Mouse (Mus musculus) heart, embryonic 16.5 days (tissue): ENCODE results near the gene Slc31a1. TPM values are rescaled to one million over a fixed set of nuclear protein-coding genes. Genes with fewer than 3 reads are reported as not detected.

Source experiments
- ATAC-seq: fragments of 200-750 bp; cut with Nextera tagmentation; replicated peaks from 2 replicates; pipeline ENCODE4 v1.8.0; 2017; ENCODE audit warnings: moderate number of reproducible peaks; ENCODE audit not compliant: insufficient read depth, low FRiP score; ENCODE audit errors: extremely low read depth
- H3K27ac ChIP-seq: fragments of 300-500 bp; sonication (generic); 2 replicates; pipeline ENCODE4 v1.5.1; 2014; ENCODE audit warnings: mild to moderate bottlenecking, low read length, control low read depth, moderate library complexity
- H3K27me3 ChIP-seq: fragments of 300-500 bp; sonication (generic); 2 replicates; pipeline ENCODE4 v1.6.1; 2014; ENCODE audit warnings: low read length, mixed read lengths; ENCODE audit not compliant: control insufficient read depth, insufficient read depth
- H3K36me3 ChIP-seq: fragments of 300-500 bp; sonication (generic); 2 replicates; pipeline ENCODE4 v1.6.1; 2014; ENCODE audit not compliant: control insufficient read depth, insufficient read depth
- H3K4me1 ChIP-seq: fragments of 300-500 bp; sonication (generic); 2 replicates; pipeline ENCODE4 v1.6.1; 2014; ENCODE audit warnings: low read length, mixed read lengths; ENCODE audit not compliant: control insufficient read depth, insufficient read depth
- H3K4me2 ChIP-seq: fragments of 300-500 bp; sonication (generic); 2 replicates; pipeline ENCODE4 v1.6.1; 2014; ENCODE audit warnings: low read depth, mild to moderate bottlenecking, control low read depth, low read length
- H3K4me3 ChIP-seq: fragments of 300-500 bp; sonication (generic); 2 replicates; pipeline ENCODE4 v1.5.1; 2014; ENCODE audit warnings: mild to moderate bottlenecking, control low read depth, low read length
- H3K9ac ChIP-seq: fragments of 300-500 bp; sonication (generic); 2 replicates; pipeline ENCODE4 v1.6.1; 2014; ENCODE audit warnings: low read length, control low read depth
- H3K9me3 ChIP-seq: fragments of 300-500 bp; sonication (generic); replicated peaks from 2 replicates; pipeline ENCODE4 v1.6.1; 2016; ENCODE audit warnings: low read length; ENCODE audit not compliant: control insufficient read depth
- WGBS: fragments of 180-500 bp; shearing (Covaris S2); extraction: QIAGEN DNeasy Blood & Tissue Kit; methylation state at CpG from one replicate; pipeline ENCODE4 v1.1.7; 2014; 5-methylcytosine and 5-hydroxymethylcytosine counted together
- polyA plus RNA-seq: library from polyadenylated mRNA; unstranded; fragments of >200 nt; fragmentation: Nextera tagmentation; extraction: Ambion mirVana; gene quantifications from 2 replicates; pipeline ENCODE4 v1.2.1, GENCODE M21; 2015

Gene Slc31a1
- polyA plus RNA-seq, 1 experiment from 2014 or later: 43.0 TPM

DNA sequence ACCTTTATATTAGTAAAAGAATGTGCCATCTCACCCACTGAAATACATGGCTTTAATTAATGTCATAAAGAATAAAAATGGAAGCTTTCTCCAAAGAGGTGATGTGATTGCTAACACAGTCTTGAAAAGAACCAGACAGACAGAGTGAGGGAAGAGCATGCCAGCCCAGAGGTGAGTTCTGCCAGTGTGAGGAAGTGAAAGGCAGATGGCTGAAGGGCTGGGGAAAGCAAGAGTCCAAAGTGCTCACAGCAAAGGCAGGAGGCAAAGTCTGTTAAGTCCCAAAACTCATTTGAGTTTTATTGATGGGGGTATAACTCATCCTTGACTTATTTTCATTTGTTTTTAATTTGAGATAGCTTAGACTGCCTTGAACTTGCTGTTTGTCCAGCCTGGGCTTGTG, 70.2 kb downstream of the Slc31a1 start:
- no peak for ATAC-seq
- Histone ChIP-seq H3K9ac (no peak overlapping the region), H3K4me2 (no peak overlapping the region), H3K27me3 (no peaks in the 10 kb centered on the region), H3K4me3 (no peak overlapping the region), H3K9me3 (no peaks in the 10 kb centered on the region), H3K27ac (no peak overlapping the region), H3K4me1 (no peaks in the 10 kb centered on the region), H3K36me3 (no peaks in the 10 kb centered on the region)

DNA sequence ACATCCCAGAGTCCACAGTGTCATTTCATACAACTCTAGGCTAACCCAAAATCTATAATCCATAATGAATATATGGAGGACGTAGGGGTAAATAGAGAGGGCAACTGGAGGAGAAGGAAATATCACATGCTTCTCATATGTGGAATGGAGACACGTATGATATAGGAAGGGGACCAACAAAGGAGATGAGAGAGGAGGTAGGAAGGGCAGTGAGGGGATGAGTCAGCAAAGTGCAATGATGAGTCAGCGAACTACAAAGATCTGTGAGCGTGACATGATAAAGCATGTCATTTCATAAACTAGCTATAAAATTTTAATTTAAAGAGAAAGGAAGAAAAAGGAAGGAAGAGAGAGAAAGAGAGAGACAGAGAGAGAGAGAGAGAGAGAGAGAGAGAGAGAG, 71.0 kb downstream of the Slc31a1 start:
- Histone ChIP-seq H3K9me3 (no peaks in the 10 kb centered on the region), H3K4me2 (no peak overlapping the region), H3K4me1 (no peaks in the 10 kb centered on the region), H3K27me3 (no peaks in the 10 kb centered on the region), H3K9ac (no peak overlapping the region), H3K27ac (no peak overlapping the region), H3K4me3 (no peak overlapping the region), H3K36me3 (no peaks in the 10 kb centered on the region)
- WGBS: 69% methylated on average over 4 of the region's 4 CpGs
- no peak for ATAC-seq

DNA sequence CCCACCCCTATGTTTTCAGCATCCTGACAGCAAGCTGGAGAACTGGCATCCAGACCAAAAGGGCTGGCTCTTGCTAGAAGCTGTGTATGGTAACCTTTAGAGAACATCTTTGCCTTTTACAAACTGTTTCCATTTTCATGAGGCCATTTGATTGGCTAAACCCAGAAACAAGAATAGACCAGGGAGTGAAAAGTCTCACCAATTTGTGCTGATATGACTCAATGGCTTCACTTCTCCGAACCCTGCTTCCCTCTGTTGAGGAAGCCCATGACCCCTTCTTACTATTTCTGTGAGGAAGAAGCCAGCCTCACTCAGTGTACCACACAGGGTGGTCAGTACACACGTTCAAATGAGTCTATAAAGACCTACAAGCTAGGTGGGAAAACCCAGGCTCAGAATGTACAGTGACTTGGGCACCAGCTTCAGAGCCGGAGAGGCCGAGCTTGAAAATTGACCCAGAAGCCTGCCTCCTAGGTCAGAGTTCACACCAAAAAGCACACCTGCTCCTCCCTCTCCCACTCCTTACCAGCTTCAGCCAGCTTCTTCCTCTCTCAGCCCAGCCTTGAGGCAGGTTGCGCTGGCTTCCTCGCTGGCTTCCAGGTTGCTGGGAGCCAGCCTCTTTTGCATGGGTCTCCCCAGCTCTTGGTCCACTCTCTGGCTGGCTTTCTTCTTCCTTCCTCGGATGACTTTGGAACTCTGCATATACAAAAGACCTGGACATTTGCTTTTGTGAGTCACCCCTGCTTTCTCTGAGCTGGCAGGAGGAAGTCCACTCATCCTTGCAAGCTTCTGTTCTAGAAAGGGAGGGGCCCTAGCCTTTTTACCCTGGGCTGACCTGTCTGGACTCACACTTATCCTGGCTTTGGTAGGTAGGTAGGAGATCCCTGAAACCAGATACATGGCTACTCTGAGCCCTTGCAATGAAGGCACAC, 73.7 kb downstream of the Slc31a1 start:
- Histone ChIP-seq H3K27me3 (no peaks in the 10 kb centered on the region), H3K9me3 (no peaks in the 10 kb centered on the region), H3K4me1 (no peaks in the 10 kb centered on the region), H3K4me2 (no peak overlapping the region), H3K27ac (no peak overlapping the region), H3K36me3 (no peaks in the 10 kb centered on the region), H3K4me3 (no peak overlapping the region), H3K9ac (no peak overlapping the region)
- ATAC-seq: no peak
- 63% methylated on average over 7 of the region's 7 CpGs for WGBS

DNA sequence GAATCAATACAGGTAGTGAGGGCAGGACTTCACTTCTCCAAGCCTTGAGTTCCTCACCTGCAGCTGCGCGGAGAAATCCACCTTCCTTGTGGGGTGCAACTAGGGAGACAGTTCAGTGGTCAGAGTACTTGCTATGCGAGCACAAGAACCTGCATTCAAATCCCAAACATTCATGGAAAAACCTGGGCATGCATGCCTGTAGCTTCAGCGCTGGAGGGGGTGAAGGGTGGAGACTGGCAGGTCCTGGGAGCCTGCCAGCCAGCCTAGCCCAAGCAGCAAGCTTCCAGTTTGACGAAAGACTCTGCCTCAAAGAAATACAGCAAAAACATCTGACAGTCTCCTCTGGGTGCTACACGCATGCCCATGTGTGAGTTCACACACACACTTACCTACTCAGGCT, 74.6 kb downstream of the Slc31a1 start, which contains the start of gene Rnf183:
Gene Rnf183 (minus strand): TSS at position 172 of the 400 bp plus-strand sequence.
- ATAC-seq: no peak
- H3K9ac ChIP-seq: no peak within 1 kb of the TSS
- H3K9me3 ChIP-seq: no peaks in the 10 kb centered on the region
- H3K27me3 ChIP-seq: no peaks in the 10 kb centered on the region
- no peak within 1 kb of the TSS for H3K4me2 ChIP-seq
- no peak within 1 kb of the TSS for H3K4me3 ChIP-seq
- H3K36me3 ChIP-seq: no peaks in the 10 kb centered on the region
- H3K27ac ChIP-seq: no peak within 1 kb of the TSS
- H3K4me1 ChIP-seq: no peaks in the 10 kb centered on the region
- WGBS: 73% methylated on average over 6 of the region's 6 CpGs

DNA sequence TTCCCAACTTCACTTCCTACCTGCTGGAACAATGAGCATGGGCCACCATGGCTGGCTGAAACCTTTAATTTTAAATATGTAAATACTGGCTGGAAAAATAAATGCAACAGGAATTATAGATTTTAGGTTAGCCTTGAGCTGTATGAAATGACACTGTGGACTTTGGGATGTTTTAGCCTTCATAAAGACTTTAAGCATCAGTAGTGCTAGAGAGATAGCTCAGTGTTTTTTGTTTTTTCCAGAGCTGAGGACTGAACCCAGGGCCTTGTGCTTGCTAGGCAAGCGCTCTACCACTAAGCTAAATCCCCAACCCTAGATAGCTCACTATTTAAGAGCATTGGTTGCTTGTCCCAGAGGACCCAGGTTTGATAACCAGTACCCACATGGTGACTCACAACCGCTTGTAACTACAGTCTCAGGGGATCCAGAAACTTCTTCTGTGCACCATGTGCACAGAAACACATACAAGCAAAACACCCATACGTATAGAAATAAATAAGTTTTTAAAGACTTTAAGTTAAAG, 76.8 kb downstream of the Slc31a1 start:
- no peak overlapping the region for H3K4me2 ChIP-seq
- H3K4me1 ChIP-seq: no peaks in the 10 kb centered on the region
- no peaks in the 10 kb centered on the region for H3K36me3 ChIP-seq
- H3K4me3 ChIP-seq: no peak overlapping the region
- ATAC-seq: no peak
- no peak overlapping the region for H3K27ac ChIP-seq
- H3K27me3 ChIP-seq: no peaks in the 10 kb centered on the region
- WGBS: 83% methylated on average over 3 of the region's 3 CpGs
- H3K9ac ChIP-seq: no peak overlapping the region
- no peaks in the 10 kb centered on the region for H3K9me3 ChIP-seq

DNA sequence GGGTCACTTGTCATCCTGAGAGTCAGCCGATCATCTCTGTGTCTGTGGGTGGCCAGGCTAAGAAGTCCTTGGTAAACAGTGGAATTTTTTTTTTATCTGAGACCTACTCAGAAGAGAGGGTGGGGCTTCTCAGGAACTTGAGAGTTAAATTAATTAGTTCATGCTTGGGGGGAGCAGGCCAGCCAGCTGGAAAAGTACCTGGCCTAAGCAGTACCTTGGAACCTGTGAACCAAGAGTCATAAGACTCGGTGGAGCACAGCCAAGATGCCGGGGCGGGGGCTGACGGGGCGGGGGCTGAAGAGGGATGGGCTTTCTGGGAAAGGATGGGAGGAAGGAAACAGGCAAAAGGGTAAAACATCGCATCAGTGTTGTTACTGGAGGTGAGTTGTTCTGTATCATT, 77.3 kb downstream of the Slc31a1 start:
- Histone ChIP-seq H3K27me3 (no peaks in the 10 kb centered on the region), H3K4me3 (no peak overlapping the region), H3K9me3 (no peaks in the 10 kb centered on the region), H3K4me1 (no peaks in the 10 kb centered on the region), H3K27ac (no peak overlapping the region), H3K4me2 (no peak overlapping the region), H3K36me3 (no peaks in the 10 kb centered on the region), H3K9ac (no peak overlapping the region)
- no peak for ATAC-seq
- WGBS: 70% methylated on average over 7 of the region's 7 CpGs

DNA sequence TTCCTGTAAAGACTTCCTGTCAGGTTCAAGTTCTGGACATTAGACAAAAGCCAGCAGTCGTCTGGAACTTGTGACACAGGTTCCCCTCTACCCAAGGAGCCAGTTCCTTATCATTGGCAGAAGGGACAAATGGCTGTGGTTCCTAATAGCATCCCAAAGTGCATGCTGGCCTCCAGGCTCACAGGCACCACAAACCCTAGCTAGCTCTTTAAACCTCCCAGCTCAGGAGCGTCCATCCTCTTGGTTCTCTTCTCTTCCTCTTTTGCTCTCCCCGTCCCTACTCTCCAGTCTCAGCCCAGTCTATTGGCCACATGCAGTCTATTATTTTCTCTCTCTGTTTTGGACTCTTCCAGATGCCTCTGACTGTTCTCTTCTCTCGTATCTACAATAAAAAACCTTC, 79.3 kb downstream of the Slc31a1 start:
- H3K9ac ChIP-seq: no peak overlapping the region
- no peaks in the 10 kb centered on the region for H3K9me3 ChIP-seq
- no peak overlapping the region for H3K27ac ChIP-seq
- no peaks in the 10 kb centered on the region for H3K36me3 ChIP-seq
- H3K4me2 ChIP-seq: no peak overlapping the region
- H3K27me3 ChIP-seq: no peaks in the 10 kb centered on the region
- ATAC-seq: no peak
- no peaks in the 10 kb centered on the region for H3K4me1 ChIP-seq
- H3K4me3 ChIP-seq: no peak overlapping the region
- WGBS: 57% methylated on average over 4 of the region's 4 CpGs

DNA sequence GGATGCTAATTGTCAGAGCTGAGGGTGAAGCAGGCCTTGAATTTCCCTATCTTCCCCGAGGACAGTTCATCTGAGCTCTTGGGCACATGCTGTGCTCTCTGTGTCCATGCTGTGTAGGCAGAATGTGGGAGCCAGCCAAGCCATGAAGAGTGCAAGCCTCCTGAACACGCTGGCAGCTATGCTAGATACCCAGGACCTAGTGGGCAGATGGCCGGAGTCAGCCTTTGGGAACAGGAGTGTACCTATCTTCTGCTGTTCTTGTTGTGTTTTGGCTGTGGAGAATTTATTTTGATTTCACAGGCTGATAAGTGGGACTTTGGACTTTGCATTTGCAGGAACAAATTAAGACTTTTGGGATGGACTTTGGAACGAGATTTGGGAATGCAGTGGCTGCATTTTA, 80.0 kb downstream of the Slc31a1 start:
- Histone ChIP-seq H3K36me3 (no peaks in the 10 kb centered on the region), H3K27me3 (no peaks in the 10 kb centered on the region), H3K27ac (no peak overlapping the region), H3K4me2 (no peak overlapping the region), H3K9me3 (no peaks in the 10 kb centered on the region), H3K4me3 (no peak overlapping the region), H3K9ac (no peak overlapping the region), H3K4me1 (no peaks in the 10 kb centered on the region)
- no peak for ATAC-seq
- 71% methylated on average over 4 of the region's 4 CpGs for WGBS

DNA sequence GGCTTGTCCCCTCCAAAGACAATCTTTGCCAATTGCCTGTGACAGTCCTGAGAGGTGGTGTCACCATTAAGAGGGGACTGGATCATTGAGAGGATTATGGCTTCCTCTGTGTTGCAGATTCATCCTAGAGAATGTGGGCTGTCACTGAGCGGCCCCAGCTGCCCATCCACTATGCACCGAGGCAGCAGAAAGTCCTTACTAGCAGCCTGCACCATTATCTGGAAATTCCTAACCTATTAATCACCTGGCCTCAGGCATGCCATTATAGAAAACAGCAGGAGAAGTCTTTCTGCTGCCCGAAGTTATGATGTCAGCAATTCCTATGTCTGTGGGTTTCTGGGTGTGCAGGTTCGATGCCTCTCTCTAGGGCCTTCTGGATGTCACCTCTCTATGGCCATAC, 80.5 kb downstream of the Slc31a1 start:
- H3K27me3 ChIP-seq: no peaks in the 10 kb centered on the region
- WGBS: 40% methylated on average over 4 of the region's 4 CpGs
- no peak overlapping the region for H3K27ac ChIP-seq

More for the DNA sequence above, 80.5 kb downstream of the Slc31a1 start:
- Histone ChIP-seq H3K9me3 (no peaks in the 10 kb centered on the region), H3K4me3 (no peak overlapping the region), H3K9ac (no peak overlapping the region), H3K4me2 (no peak overlapping the region), H3K4me1 (no peaks in the 10 kb centered on the region), H3K36me3 (no peaks in the 10 kb centered on the region)
- ATAC-seq: no peak
